Mouse (Mus musculus) cerebellum, adult 2 months (tissue): ENCODE measurements around the gene Atp2b2.

Source experiments
- CTCF ChIP-seq: fragments of 200-500 bp; IDR thresholded peaks from 2 replicates; pipeline ENCODE4 v1.5.1; 2011; ENCODE audit warnings: low read depth, mild to moderate bottlenecking, control low read depth, low read length, moderate library complexity, borderline replicate concordance; ENCODE audit not compliant: insufficient read depth
- POLR2A ChIP-seq: fragments of 200-500 bp; IDR thresholded peaks from 2 replicates; pipeline ENCODE4 v1.6.1; 2011; ENCODE audit warnings: low read length, control low read depth, borderline replicate concordance; ENCODE audit not compliant: insufficient read depth

DNA sequence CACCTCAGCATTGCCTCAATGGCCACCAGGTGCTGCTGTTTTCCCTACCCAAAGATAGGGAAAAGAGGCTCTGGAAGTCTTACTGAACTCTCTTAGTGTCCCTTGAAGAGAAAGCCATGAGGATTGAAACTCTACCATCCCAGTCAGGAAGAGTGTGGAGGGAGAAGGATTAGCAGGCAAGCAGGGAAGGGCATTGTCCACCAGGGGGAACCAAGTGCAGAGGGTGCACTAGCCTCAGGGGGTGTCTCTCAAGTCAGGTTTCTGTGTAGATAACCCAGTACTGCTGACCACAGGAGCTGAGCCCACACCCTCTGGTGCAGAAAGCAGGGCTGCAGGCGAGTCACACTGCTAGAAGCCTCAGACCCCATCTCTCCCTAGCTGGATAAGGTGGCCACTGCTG is 203.9 kb downstream of the Atp2b2 start:
- TF ChIP-seq CTCF (peak; percentile 51; the same call in 1 of the 2 replicates), POLR2A (no peak)
